Mouse (Mus musculus) left cerebral cortex, postnatal 10 days (tissue): ENCODE measurements at regions not wholly inside any gene's neighbourhood (a gene's known extent, or its start where the extent isn't known, plus 50 kb on each side); places are given as distances from the start of the nearest gene placed in this dataset.

ENCODE experiments used
- DNase-seq, 2 experiments: peaks; one replicate each; pipeline ENCODE4 v3.0.0; 2021 to 2022; ENCODE audit warnings: low spot score in 2 of 2, mixed read lengths in 1 of 2; ENCODE audit errors: extremely low spot score in 1 of 2
- intact Hi-C: fragments of 180-260 bp; cut with DNase I; formaldehyde crosslinking; loops from one replicate; pipeline ENCODE4 v1.15.1; 2025

- no peak for DNase-seq
- intact Hi-C loops = no loop called here
Observed at GRCm38 (mm10) chr4:54391536-54392208, 553.2 kb upstream of the Zfp462 start.

- no peak for DNase-seq
- intact Hi-C loops = no loop called here
Observed at GRCm38 (mm10) chr4:54406151-54406550, 538.7 kb upstream of the Zfp462 start.

GRCm38 (mm10) chr4:54407930-54408329 is 536.9 kb upstream of the Zfp462 start:
- intact Hi-C loops = no loop called here
- no peak for DNase-seq

GRCm38 (mm10) chr4:54430789-54431188 is 514.1 kb upstream of the Zfp462 start:
- DNase-seq = no peak
- intact Hi-C loops = no loop called here

GRCm38 (mm10) chr4:54460596-54460995 is 484.3 kb upstream of the Zfp462 start:
- DNase-seq = no peak
- intact Hi-C loops = no loop called here

GRCm38 (mm10) chr4:54469176-54469575 is 475.7 kb upstream of the Zfp462 start:
- DNase-seq = no peak
- intact Hi-C loops = no loop called here

GRCm38 (mm10) chr4:54470022-54471008 is 474.5 kb upstream of the Zfp462 start:
- intact Hi-C loops = no loop called here
- DNase-seq = peak; percentile 72 to 83

- DNase-seq = no peak
- intact Hi-C loops = no loop called here
Observed at GRCm38 (mm10) chr4:54471009-54471408, 473.8 kb upstream of the Zfp462 start.

- intact Hi-C loops = no loop called here
- DNase-seq = no peak
Observed at GRCm38 (mm10) chr4:54481766-54482165, 463.1 kb upstream of the Zfp462 start.

GRCm38 (mm10) chr4:54493074-54493473 is 451.8 kb upstream of the Zfp462 start:
- DNase-seq = no peak
- intact Hi-C loops = no loop called here

GRCm38 (mm10) chr4:54497312-54497994 is 447.4 kb upstream of the Zfp462 start:
- intact Hi-C loops = no loop called here
- DNase-seq = no peak

- intact Hi-C loops = no loop called here
- DNase-seq = peak in 1 of 2 experiments; percentile 34
Observed at GRCm38 (mm10) chr4:54515934-54516333, 428.9 kb upstream of the Zfp462 start.

- DNase-seq = no peak
- intact Hi-C loops = no loop called here
Observed at GRCm38 (mm10) chr4:54523283-54523682, 421.6 kb upstream of the Zfp462 start.

- intact Hi-C loops = no loop called here
- DNase-seq = no peak
Observed at GRCm38 (mm10) chr4:54526003-54526586, 418.8 kb upstream of the Zfp462 start.

GRCm38 (mm10) chr4:54527660-54528059 is 417.2 kb upstream of the Zfp462 start:
- peak in 1 of 2 experiments; percentile 78 for DNase-seq
- intact Hi-C loops = no loop called here

GRCm38 (mm10) chr4:54531739-54532138 is 413.1 kb upstream of the Zfp462 start:
- intact Hi-C loops = loop anchor here (10.0 kb wide), 1 partner anchor 413 kb away; the partner anchor contains the start of gene Zfp462
- DNase-seq = no peak

GRCm38 (mm10) chr4:54533846-54534245 is 411.0 kb upstream of the Zfp462 start:
- intact Hi-C loops = loop anchor here (10.0 kb wide), 1 partner anchor 411 kb away; the partner anchor contains the start of gene Zfp462
- DNase-seq = peak; percentile 40 to 61

- intact Hi-C loops = no loop called here
- DNase-seq = no peak
Observed at GRCm38 (mm10) chr4:54552864-54553618, 391.8 kb upstream of the Zfp462 start.
